Comparison of ENCODE assay signal across 13 mouse cellular contexts in the genomic region with DNA sequence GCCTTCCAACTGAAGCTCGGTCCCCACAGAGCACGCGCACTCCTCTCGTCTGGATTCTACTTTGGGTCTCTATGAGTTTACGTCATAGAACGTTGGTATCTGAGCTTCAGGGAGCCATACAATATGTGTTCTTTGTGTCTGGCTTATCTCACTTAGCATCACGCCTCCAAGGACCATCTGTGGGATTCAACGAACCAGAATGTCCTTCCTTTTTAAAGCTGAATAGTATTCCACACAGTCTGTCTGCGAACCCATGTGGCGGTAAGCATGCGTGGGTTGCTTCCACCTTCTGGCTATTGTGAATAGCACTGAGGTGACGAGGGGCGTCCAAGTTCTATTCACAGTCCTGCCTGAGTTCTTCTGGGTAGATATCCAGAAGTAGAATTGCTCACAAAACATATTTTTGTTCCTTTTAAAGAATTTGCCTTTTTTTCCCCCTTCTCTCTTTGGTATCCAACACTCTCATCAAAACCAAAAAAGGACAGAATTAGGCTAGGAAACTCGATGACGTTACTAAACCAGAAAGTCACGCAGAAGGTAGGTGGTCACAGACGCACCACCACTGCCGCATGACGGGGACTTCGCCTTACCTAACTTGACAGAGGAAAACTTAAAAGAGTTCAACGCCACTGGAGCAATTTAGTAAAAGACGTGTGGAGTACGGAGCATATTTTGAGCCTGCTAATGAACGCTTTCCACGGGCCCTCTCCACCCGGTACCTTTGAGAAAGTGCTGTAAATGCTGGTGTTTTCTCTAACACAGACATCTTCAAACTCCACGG. TPM values are rescaled to one million over a fixed set of nuclear protein-coding genes. Genes with fewer than 3 reads are reported as not detected.
DNase-seq lines count a peak whose midpoint lies in the region.
"Had no signal": no experiment of that assay in that cellular context is flagged by ENCODE, and none has a peak within 500 bp of the region (broad histone marks: within the 10 kb centered on the region; RNA-seq: fewer than 3 reads in every experiment).

No protein-coding gene starts in this region.

- peak; percentile 88 for DNase-seq in brain, adult 2 months (ENCODE audit: low read depth, low spot score)
- DNase-seq in frontal cortex, postnatal 10 days (ENCODE audit: low spot score in 2 of 2): peak; percentile 28 to 39
- peak; percentile 71 to 85 for DNase-seq in left cerebral cortex, adult 18-20 months (ENCODE audit: low spot score in 2 of 2)
- DNase-seq in right cerebral cortex, postnatal 14 days: peak; percentile 47
- DNase-seq in T-cell, adult 2 months (ENCODE audit: low spot score): no peak
- no peak for DNase-seq in urinary bladder, postnatal 10 days (ENCODE audit: low spot score)
- DNase-seq in cerebellum, adult 18-20 months: no peak
- DNase-seq: cerebellum, postnatal 36 days; gastrocnemius, postnatal 14 days; heart, postnatal 10 days; liver; liver, postnatal 0 days; thymus, adult 2 months had no signal

RNA-seq across cellular contexts. Expression of a gene that starts 32.4 kb away (rescaled TPM):
- 10 to 100 TPM; 63.6 to 86.3 TPM for total RNA-seq in left cerebral cortex, adult 18-20 months (2021)

Comparison
In these comparisons a context has a peak if more than half of its experiments do, and no peak if none do; other contexts are left out.
1. DNase-seq: peak in brain, adult 2 months (single experiment), frontal cortex, postnatal 10 days (2 of 2), left cerebral cortex, adult 18-20 months (2 of 2) and right cerebral cortex, postnatal 14 days (single experiment); none in T-cell, adult 2 months (single experiment), urinary bladder, postnatal 10 days (single experiment) and cerebellum, adult 18-20 months (0 of 2).